Mouse (Mus musculus): ENCODE results near the gene Chadl.
A peak's percentile ranks its signal among the peaks of the same experiment; 100 is the strongest.

The Chadl gene

DNA sequence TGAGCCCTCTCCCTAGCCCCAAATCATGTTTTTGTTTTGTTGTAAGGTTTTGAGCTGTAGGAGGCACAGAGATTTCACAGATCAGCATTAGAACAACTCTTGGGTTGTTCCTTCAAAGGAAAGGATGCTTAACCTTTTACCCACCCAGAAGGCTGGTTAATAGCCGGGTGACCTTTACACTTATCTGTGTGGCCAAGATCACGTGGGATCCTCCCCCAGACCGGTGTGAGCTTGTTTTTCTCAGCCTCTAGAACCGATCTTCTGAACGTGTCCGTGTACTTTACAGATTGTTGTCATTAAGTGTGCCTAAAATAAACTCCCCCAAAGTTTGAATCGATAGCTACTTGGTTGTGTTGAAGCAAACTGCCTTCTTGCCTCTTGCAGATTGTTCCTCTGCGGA is 3.5 kb upstream of the Chadl start:
- peak; percentile 33 for DNase-seq (ENCODE audit: low read depth, low spot score)

DNA sequence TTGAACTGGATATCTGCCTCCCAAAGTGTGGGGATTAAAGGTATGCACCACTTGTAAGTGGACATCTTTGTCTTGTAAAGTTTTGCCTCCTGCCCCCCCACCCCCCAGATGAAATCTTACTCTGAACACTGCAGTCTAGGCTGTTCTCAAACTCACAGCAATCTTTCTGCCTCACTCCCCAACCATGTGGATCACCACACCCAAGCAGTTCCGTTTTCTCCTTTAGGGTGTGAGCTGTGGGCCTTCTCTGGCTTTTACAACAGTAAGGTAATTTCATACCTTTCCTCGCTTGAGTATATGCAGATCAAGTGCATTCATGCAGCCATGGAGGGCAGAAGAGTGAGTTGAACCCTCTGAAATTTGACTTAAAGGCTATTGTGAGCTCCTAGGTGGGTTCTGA is 3.1 kb upstream of the Chadl start:
- DNase-seq (ENCODE audit: low read depth, low spot score), result no peak

DNA sequence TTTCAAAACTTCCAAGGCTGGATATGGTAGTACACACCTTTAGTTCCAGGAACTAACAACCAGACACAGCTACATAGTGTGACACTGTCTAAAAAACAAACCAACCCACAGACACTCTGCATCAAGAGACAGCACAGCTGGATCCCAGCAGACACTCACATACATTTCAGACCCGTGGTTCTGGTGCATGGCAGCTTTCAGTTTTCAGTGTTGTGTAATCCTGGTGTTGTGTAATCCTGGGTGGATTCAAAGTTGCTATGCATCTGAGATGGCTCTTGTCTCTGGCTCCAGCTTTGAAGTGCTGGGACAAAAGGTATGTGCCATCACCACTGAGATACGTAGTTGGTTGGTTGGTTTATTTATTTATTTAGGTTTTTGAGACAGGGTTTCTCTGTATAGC is 1.4 kb upstream of the Chadl start:
- no peak for DNase-seq (ENCODE audit: low read depth, low spot score)

DNA sequence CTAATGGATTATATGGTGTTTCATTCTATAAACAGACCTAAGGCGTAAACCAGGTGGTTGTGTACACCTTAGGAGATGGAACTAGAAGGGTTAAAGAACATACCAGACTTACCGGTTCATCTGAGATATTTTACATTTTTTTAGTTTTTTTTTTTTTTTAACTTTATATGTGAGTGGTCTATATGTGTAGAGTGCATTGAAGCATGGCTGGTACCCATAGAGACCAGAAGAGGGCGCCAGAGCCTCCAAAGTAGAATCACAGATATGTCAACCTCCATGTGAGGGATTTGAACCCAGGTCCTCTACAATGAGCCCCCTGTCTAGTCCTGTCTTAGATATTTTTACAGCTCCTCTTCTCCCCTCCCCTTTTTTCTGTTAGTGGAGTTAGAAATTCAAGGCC is 760 bp upstream of the Chadl start:
- peak; percentile 75 for DNase-seq (ENCODE audit: low read depth, low spot score)

DNA sequence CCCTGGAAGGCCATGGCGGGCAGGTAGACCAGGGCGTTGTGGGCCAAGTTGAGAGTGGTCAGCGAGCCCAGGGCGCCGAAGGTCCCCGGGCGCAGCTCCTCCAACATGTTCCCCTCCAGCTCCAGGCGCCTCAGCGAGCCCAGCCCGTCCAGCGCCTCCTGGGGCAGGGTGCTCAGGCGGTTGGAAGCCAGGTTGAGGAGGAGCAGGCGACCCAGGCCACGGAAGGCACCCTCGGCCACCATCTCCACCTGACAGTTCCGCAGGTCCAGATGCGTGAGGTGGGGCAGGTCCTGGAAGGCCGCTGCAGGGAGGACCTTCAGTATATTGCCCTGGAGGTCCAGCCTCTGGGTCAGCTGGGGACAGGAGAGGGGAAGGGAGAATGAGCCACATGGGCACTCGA is 2.2 kb downstream of the Chadl start:
- DNase-seq (ENCODE audit: low read depth, low spot score), result no peak

DNA sequence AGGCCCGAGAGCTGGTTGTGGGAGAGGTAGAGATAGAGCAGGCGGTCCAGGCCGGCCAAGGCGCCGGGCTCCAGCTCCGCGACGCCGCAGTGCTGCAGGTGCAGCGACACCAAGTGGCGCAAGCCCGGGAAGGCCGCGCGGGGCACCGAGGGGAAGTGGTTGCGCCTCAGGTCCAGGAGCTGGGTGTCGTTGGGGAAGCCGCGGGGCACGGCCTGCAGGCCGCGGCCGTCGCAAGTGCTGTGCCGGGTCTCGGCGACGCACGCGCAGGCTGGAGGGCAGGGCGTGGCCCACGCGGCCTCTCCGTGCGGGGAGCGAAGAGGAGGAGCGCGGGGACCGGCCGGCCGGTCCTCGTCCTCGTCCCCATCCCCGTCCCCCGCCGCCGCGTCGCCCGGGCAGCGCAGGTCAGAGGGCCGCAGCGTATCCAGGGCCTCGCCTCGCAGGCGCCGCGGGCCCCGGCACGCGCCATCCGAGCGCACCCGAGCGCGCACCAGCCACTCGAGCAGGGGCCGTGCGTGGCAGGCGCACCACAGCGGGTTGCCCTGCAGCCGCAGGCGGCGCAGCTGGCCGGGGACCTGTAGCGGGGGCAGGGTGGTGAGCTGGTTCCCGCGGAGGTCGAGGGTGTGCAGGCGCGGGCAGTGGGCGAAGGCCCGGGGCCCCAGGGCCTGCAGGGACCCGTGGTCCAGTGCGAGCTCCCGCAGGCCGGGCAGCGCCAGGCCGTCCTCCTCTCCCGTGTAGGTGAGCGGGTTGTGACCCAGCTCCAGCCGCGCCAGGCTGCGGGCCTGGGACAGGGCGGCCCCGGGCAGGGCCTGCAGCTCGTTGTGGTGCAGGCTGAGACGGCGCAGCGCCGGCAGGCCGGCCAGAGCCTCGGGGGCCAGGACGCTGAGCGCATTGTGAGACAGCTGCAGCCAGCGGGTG is 2.9 kb downstream of the Chadl start:
- DNase-seq (ENCODE audit: low read depth, low spot score), result peak; percentile 80

DNA sequence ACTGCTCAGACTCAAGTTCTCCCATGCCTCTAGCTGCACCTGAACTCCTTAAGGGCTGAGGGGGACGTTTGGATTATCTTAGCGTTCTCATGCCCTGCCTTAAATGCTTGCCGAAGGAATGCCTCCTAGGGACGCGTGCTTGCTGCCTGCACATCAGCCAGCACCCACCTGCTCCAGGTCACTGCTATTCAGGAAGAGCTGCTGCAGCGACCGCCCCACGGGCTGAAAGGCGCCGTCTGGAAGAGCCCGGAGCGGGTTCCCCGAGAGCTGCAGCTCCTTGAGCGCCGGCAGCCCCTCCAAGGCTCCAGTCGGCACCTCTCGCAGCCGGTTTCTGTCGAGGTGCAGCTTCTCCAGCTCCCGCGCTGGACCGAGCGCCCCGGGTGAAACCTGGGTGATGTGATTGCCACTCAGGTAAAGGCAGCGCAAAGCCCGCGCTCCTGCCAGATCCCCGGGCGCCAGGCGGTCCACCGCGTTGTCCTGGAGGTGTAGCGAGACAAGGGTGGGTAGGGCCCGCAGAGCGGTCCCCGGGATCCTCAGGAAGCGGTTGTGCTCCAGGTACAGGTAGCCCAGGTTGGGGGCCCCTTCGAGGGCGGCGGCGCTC is 3.6 kb downstream of the Chadl start:
- DNase-seq (ENCODE audit: low read depth, low spot score), result no peak

DNA sequence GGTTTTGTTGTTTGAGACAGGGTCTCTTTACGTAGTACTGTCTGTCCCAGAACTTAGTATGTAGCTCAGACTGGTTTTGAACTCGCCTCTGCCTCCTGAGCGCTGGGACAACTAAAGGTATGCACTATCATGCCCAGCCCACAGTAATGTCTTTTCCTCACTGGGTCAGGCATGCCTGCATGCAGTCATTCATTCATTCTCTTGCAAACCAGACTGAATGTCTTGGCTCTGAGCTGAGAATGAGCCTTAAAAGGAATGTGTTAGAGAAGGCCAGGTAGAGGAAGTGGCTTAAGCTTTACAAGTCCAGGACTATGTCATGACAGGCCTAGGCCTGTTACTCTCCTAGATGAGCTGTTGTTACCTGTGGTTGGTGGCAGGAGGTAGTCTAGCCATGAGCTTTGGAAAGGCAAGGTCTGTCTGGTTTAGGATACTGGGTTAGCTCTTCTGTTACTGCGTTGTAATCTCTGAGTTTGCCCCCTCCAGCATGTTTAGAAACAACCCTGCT is 16.7 kb downstream of the Chadl start:
- no peak for DNase-seq (ENCODE audit: low read depth, low spot score)

DNA sequence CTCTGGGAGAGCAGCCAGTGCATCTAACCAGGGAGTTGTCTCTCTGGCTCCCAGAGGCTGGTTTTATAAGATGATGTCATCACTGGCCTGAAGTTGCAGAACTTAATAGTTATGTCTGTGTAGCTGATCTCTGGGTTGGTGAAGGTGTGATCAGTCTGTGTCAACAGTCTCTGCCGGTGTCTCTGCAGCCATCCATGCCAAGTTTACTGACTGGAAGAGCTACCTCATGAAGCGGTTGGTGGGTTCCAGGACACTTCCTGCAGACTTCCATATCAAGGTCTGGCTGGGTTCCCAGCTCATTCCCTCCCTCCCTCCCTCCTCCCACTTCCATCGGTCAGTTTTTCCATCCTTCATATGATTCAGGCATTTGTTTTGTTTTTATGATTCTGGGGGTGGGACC is 20.4 kb downstream of the Chadl start:
- no peak for DNase-seq (ENCODE audit: low read depth, low spot score)

DNA sequence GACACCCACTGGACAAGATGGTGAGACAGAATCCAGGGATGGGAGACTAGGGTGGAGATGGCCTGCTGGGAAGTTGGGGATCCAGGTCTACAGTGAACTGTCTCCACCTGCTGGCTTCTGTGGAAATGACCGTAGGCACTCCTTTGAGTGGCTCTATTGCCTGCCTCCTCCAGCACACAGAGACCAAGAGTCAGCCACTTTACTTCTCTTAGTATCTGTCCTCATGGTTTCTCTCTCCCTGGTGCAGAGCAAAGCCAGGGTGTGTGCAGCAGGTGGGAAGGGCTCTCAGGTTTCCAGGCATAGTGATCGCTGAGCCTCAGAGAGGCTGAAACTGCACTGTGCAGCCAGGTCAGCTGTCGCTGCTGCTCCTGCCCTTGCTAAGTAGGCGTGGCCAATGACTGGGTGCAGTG is 26.9 kb downstream of the Chadl start:
- DNase-seq (ENCODE audit: low read depth, low spot score), result peak; percentile 59

DNA sequence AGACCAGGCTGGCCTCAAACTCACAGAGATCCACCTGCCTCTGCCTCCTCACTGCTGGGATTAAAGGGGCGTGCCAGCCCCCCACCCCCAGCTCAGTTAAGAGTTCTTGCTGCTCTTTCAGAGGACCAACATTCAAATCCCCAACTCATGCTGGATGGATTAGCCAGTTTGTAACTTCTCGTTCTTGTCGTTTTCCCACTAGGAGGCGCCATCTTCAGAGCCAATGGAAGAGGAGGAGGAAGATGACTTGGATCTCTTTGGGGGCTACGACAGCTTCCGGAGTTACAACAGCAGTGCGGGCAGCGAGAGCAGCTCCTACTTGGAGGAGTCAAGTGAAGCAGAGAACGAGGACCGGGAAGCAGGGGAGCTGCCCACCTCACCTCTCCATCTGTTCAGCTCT is 30.1 kb downstream of the Chadl start:
- DNase-seq (ENCODE audit: low read depth, low spot score), result peak; percentile 31

DNA sequence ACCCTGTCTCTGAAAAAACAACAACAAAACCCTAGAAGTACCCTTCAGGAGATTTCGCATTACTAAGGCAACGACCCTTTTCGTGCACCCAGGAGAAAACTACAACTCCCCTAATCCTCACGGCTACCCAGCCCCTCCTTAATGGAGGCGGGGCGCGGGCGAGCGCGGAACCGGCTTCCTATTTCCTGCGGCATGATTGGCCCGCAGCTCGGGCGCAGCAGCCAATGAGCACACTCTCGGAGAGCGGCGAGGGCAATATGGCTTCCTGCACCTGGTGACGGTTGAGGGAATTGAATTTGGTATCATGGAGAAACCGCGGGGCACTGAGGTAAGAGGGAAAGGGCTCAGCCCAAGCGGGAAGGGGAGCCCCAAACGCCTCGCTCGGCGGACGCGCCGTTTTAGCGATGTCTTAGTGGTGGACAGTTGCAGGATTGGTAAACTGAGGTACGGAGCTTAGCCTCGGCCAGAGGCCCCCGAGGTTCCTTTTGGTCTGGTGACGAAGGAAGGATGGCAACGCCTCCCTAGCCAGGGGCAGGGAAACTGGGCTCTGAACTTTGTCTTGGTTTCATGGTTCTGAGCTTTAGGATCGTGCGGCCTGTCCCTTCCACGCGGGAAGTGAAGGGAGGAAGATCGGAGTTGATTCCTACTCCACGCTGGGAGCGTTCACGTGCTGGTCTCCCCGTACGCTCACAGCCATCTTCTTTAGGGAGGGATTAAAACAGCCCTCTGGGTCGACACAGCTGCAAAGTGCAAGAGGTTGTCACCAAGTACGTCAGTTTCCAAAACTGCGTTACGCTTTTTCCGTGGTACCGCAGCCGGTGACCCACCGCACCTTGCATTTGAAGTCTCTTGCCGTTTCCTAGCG is 33.2 kb downstream of the Chadl start, which contains the start of gene L3mbtl2:
L3mbtl2 (plus strand) TSS at position 193 of the 865 bp plus-strand sequence.
- DNase-seq (ENCODE audit: low read depth, low spot score), result peak; percentile 95

DNA sequence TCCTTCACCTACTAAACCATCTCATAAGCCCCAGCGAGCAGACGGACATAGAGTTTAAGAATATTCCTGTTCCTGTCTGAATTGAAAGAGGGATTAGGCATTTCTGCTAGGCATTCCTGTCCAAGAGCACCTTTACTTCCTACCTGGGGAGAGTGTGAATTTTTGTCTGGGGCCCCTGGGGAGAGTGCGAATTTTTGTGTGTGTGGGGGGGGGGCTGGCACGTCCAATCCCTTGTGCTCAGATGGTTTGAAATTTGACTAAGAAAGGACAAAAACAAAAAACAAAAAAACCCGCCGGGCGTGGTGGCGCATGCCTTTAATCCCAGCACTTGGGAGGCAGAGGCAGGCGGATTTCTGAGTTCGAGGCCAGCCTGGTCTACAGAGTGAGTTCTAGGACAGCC is 33.8 kb downstream of the Chadl start:
- no peak for DNase-seq (ENCODE audit: low read depth, low spot score)

DNA sequence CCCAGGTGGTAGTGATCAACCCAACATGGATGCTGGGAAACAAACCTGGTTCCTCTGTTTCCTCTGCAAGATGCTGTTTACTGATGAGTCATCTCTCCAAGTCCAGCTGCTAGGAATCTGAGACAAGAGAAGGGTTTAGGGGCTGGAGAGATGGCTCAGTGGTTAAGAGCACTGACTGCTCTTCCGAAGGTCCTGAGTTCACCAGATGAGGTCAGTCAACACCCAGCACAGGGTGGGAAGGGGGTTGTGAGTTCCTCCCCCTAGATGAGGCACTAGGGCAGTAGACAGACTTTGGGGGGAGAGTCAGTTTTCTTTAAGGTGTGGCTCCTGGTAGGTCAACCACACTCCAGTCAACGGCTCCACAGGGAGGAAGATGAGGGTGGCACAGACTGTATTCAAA is 35.4 kb downstream of the Chadl start:
- DNase-seq (ENCODE audit: low read depth, low spot score), result no peak

DNA sequence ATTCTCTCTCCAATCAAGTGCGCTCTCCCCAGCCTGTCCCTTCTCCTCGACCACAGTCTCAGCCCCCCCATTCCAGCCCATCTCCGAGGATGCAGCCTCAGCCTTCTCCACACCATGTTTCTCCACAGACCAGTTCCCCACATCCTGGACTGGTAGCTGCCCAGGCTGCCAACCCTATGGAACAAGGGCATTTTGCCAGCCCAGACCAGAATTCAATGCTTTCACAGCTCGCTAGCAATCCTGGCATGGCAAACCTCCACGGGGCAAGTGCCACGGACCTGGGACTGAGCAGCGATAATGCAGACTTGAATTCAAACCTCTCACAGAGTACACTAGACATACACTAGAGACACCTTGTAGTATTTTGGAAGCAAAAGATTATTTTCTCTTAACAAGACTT is 46.5 kb downstream of the Chadl start:
- DNase-seq (ENCODE audit: low read depth, low spot score), result no peak

DNA sequence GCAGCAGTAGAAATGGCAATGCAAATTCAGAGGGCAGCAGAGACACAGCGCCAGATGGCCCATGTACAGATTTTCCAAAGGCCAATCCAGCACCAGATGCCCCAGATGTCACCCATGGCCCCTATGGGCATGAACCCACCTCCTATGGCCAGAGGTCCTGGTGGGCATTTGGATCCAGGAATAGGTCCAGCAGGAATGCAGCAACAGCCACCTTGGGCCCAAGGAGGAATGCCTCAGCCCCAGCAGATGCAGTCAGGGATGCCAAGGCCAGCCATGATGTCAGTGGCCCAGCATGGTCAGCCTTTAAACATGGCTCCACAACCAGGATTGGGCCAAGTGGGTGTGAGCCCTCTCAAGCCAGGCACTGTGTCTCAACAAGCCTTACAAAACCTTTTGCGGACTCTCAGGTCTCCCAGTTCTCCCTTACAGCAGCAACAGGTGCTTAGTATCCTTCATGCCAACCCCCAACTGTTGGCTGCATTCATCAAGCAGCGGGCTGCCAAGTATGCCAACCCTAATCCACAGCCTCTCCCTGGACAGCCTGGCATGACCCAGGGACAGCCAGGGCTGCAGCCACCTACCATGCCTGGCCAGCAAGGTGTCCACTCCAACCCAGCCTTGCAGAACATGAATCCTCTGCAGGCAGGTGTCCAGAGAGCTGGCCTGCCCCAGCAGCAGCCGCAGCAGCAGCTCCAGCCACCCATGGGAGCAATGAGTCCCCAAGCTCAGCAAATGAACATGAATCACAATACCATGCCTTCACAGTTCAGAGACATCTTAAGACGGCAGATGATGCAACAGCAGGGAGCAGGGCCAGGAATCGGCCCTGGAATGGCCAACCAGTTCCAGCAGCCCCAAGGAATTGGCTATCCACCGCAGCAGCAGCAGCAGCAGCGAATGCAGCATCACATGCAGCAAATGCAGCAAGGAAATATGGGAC is 47.3 kb downstream of the Chadl start:
- no peak for DNase-seq (ENCODE audit: low read depth, low spot score)

Data from CD4-positive, CD25-positive, alpha-beta regulatory T cell, adult 2 months (primary cell).